Mouse (Mus musculus): Measurements from ENCODE around the gene Pithd1.

DNA sequence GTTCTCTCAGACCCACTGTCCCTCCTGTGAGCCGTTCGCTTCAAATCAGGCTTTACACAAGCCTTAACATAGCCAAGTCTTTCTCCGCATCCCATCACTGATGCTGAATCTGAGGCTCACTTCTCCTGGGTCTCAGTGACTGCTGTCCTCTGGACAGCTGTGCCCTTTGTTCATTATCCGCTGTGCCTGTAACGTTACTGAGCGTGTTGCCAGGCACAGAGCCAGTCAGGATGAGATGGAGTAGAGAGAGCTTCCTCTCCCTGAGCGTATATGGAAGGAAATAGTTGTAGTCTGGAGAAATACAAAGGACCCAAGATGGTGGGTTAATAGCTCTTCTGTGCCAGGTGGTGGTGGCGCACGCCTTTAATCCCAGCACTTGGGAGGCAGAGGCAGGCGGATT is 37.6 kb downstream of the Pithd1 start:
- TF ChIP-seq MYOG (IDR thresholded peaks at IDR 0.05; ENCODE audit: control insufficient read depth in 1 of 3, insufficient read depth in 1 of 3, insufficient read length in 2 of 3, low read depth in 2 of 3) (no peak), CEBPB (IDR thresholded peaks at IDR 0.05; ENCODE audit: insufficient read depth, poor library complexity, severe bottlenecking) (no peak), REST (IDR thresholded peaks at IDR 0.05; ENCODE audit: insufficient read depth, insufficient read length) (no peak), SRF (IDR thresholded peaks at IDR 0.05; ENCODE audit: control insufficient read depth, insufficient read length, low read depth) (no peak), USF1 (IDR thresholded peaks at IDR 0.05; ENCODE audit: low read depth) (no peak), POLR2AphosphoS2 (IDR thresholded peaks at IDR 0.05; ENCODE audit: insufficient read length, low read depth) (no peak), MAX (IDR thresholded peaks at IDR 0.05; ENCODE audit: low read depth) (no peak)

All from myocyte (in vitro differentiated cells).